Mouse (Mus musculus) liver, adult 2 months (tissue): ENCODE results near the gene Spaar.

ENCODE experiments used
- CTCF ChIP-seq: fragments of 200-500 bp; IDR thresholded peaks from 2 replicates; pipeline ENCODE4 v1.5.1; 2011; ENCODE audit warnings: low read depth, low read length, control low read depth
- POLR2A ChIP-seq: fragments of 200-500 bp; IDR thresholded peaks from 2 replicates; pipeline ENCODE4 v1.6.1; 2011; ENCODE audit warnings: low read length, control low read depth; ENCODE audit not compliant: insufficient read depth; ENCODE audit errors: extremely low read depth

GRCm38 (mm10) chr4:43761336-43761735, 31.5 kb downstream of the Spaar start:
- TF ChIP-seq CTCF, result 0 out of 2 replicates have a peak, but pooled peaks have one; percentile 12
- no peak for TF ChIP-seq POLR2A
